Mouse (Mus musculus) testis, adult 2 months (tissue): Measurements from ENCODE around the gene Smco3. TPM values are rescaled to one million over a fixed set of nuclear protein-coding genes. Genes with fewer than 3 reads are reported as not detected.

Experiments used
- H3K27ac ChIP-seq: fragments of 200-500 bp; 2 replicates; pipeline ENCODE4 v1.5.1; 2012; ENCODE audit warnings: low read depth, low read length; ENCODE audit not compliant: control insufficient read depth, insufficient read depth
- H3K27me3 ChIP-seq: fragments of 200-500 bp; 2 replicates; pipeline ENCODE4 v1.6.1; 2012; ENCODE audit warnings: mild to moderate bottlenecking, low read length, moderate library complexity; ENCODE audit not compliant: control insufficient read depth, insufficient read depth
- H3K36me3 ChIP-seq: fragments of 200-500 bp; 2 replicates; pipeline ENCODE4 v1.6.1; 2012; ENCODE audit warnings: mild to moderate bottlenecking, low read length; ENCODE audit not compliant: control insufficient read depth, insufficient read depth
- H3K4me1 ChIP-seq: fragments of 200-500 bp; 2 replicates; pipeline ENCODE4 v1.6.1; 2012; ENCODE audit warnings: low read length; ENCODE audit not compliant: control insufficient read depth, insufficient read depth
- H3K4me3 ChIP-seq: fragments of 200-500 bp; 2 replicates; pipeline ENCODE4 v1.5.1; 2012; ENCODE audit warnings: low read depth, mild to moderate bottlenecking, low read length, moderate library complexity, mixed read lengths; ENCODE audit not compliant: control insufficient read depth
- CTCF ChIP-seq: fragments of 200-500 bp; IDR thresholded peaks from 2 replicates; pipeline ENCODE4 v1.5.1; 2012; ENCODE audit warnings: low read depth, mild to moderate bottlenecking, inconsistent platforms, low read length, moderate library complexity; ENCODE audit not compliant: control insufficient read depth, insufficient read depth, insufficient replicate concordance
- POLR2A ChIP-seq: fragments of 200-500 bp; IDR thresholded peaks from 2 replicates; pipeline ENCODE4 v1.6.1; 2012; ENCODE audit warnings: low read depth, mild to moderate bottlenecking, inconsistent platforms, low read length, moderate library complexity; ENCODE audit not compliant: control insufficient read depth
- polyA plus RNA-seq: library from polyadenylated mRNA; depleted of rRNA; stranded (reverse); fragments of >200 nt; gene quantifications from 2 replicates; pipeline ENCODE4 v1.2.3, GENCODE M21; 2012

Smco3 gene
- polyA plus RNA-seq, 1 experiment: 0.22 TPM

GRCm38 (mm10) chr6:136854361-136854781, 19.1 kb upstream of the Smco3 start:
- H3K36me3 ChIP-seq: no peaks in the 10 kb centered on the region
- no peak overlapping the region for H3K27ac ChIP-seq
- TF ChIP-seq CTCF (no peak), POLR2A (no peak)
- no peaks in the 10 kb centered on the region; the same call in 1 of the 2 replicates for H3K4me1 ChIP-seq
- no peaks in the 10 kb centered on the region for H3K27me3 ChIP-seq
- no peak overlapping the region for H3K4me3 ChIP-seq

GRCm38 (mm10) chr6:136852762-136853161, 17.5 kb upstream of the Smco3 start:
- Histone ChIP-seq H3K27ac (no peak overlapping the region), H3K4me1 (no peaks in the 10 kb centered on the region; the same call in 1 of the 2 replicates), H3K4me3 (no peak overlapping the region), H3K36me3 (no peaks in the 10 kb centered on the region), H3K27me3 (no peaks in the 10 kb centered on the region)
- TF ChIP-seq CTCF: no peak
- TF ChIP-seq POLR2A: no peak

GRCm38 (mm10) chr6:136852348-136852747, 17.1 kb upstream of the Smco3 start:
- no peak overlapping the region for H3K27ac ChIP-seq
- H3K4me1 ChIP-seq: no peaks in the 10 kb centered on the region; the same call in 1 of the 2 replicates
- H3K4me3 ChIP-seq: no peak overlapping the region
- TF ChIP-seq CTCF (no peak), POLR2A (no peak)
- H3K27me3 ChIP-seq: no peaks in the 10 kb centered on the region
- H3K36me3 ChIP-seq: no peaks in the 10 kb centered on the region

GRCm38 (mm10) chr6:136850267-136850666, 15.0 kb upstream of the Smco3 start:
- TF ChIP-seq POLR2A: no peak
- no peak for TF ChIP-seq CTCF
- Histone ChIP-seq H3K27ac (no peak overlapping the region), H3K36me3 (no peaks in the 10 kb centered on the region), H3K4me1 (no peaks in the 10 kb centered on the region), H3K27me3 (no peaks in the 10 kb centered on the region), H3K4me3 (no peak overlapping the region)

GRCm38 (mm10) chr6:136848971-136849370, 13.7 kb upstream of the Smco3 start:
- Histone ChIP-seq H3K36me3 (no peaks in the 10 kb centered on the region), H3K4me1 (no peaks in the 10 kb centered on the region), H3K27me3 (no peaks in the 10 kb centered on the region), H3K4me3 (no peak overlapping the region), H3K27ac (no peak overlapping the region; the same call in 1 of the 2 replicates)
- no peak for TF ChIP-seq POLR2A
- TF ChIP-seq CTCF: no peak

- TF ChIP-seq POLR2A: no peak
- TF ChIP-seq CTCF: no peak
- H3K27me3 ChIP-seq: no peaks in the 10 kb centered on the region
- no peak overlapping the region for H3K4me3 ChIP-seq
- no peak overlapping the region; the same call in 1 of the 2 replicates for H3K27ac ChIP-seq
- no peaks in the 10 kb centered on the region for H3K4me1 ChIP-seq
- no peaks in the 10 kb centered on the region for H3K36me3 ChIP-seq
Measured at GRCm38 (mm10) chr6:136848399-136848798, 13.1 kb upstream of the Smco3 start.

GRCm38 (mm10) chr6:136847790-136848189, 12.5 kb upstream of the Smco3 start:
- Histone ChIP-seq H3K4me1 (no peaks in the 10 kb centered on the region), H3K27me3 (no peaks in the 10 kb centered on the region), H3K4me3 (no peak overlapping the region), H3K36me3 (no peaks in the 10 kb centered on the region), H3K27ac (no peak overlapping the region)
- TF ChIP-seq CTCF (peak; percentile 40; the same call in 1 of the 2 replicates), POLR2A (no peak)

GRCm38 (mm10) chr6:136847267-136847666, 12.0 kb upstream of the Smco3 start:
- no peak overlapping the region for H3K27ac ChIP-seq
- H3K27me3 ChIP-seq: no peaks in the 10 kb centered on the region
- no peak for TF ChIP-seq CTCF

More at GRCm38 (mm10) chr6:136847267-136847666, 12.0 kb upstream of the Smco3 start:
- H3K4me1 ChIP-seq: no peaks in the 10 kb centered on the region
- H3K4me3 ChIP-seq: no peak overlapping the region
- no peaks in the 10 kb centered on the region for H3K36me3 ChIP-seq
